Mouse (Mus musculus): Measurements from ENCODE around the gene Yipf2. TPM values are rescaled to one million over a fixed set of nuclear protein-coding genes. Genes with fewer than 3 reads are reported as not detected.

Gene Yipf2
- polyA plus RNA-seq, 1 experiment from 2014 or later = 11.8 TPM

DNA sequence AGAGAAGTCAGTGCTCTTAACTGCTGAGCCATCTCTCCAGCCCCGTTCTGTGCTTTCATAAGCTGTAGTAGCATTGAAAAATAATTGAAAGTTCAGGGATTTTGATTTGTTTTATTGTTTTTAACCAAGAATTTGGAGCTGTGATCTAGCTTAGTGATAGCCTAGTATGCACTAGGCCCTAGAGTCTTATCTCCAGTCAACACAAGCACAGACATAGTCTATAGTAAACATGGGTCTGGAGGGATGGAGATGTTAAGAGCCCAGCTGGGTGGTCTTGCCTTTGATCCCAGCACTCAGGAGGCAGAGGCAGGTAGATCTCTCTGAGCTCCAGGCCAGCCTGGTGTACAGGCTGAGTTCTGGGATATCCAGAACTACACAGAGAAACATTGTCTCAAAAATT lies 30.0 kb upstream of the Yipf2 start:
- ATAC-seq (replicated peaks; ENCODE audit: insufficient number of reproducible peaks, low FRiP score, low TSS enrichment) = no peak
- H3K9me3 ChIP-seq (replicated peaks; ENCODE audit: control insufficient read depth, low read length) = no peaks in the 10 kb centered on the region
- no peak overlapping the region for H3K9ac ChIP-seq (ENCODE audit: low read depth, low read length)
- no peak overlapping the region for H3K4me2 ChIP-seq
- 89% methylated on average over 1 of the region's 1 CpGs for WGBS (ENCODE audit: insufficient replicate concordance)
- 0 out of 2 replicates have a peak, but pooled peaks cover 3% of the 10 kb centered on the region for H3K4me1 ChIP-seq (ENCODE audit: control insufficient read depth, insufficient read depth, low read length)
- no peak overlapping the region for H3K4me3 ChIP-seq (ENCODE audit: low read depth, low read length)
- H3K27ac ChIP-seq (ENCODE audit: low read depth, low read length) = no peak overlapping the region
- no peaks in the 10 kb centered on the region for H3K27me3 ChIP-seq (ENCODE audit: control insufficient read depth, insufficient read depth, low read length)
- H3K36me3 ChIP-seq (ENCODE audit: control insufficient read depth, insufficient read depth, low read length) = no peaks in the 10 kb centered on the region

DNA sequence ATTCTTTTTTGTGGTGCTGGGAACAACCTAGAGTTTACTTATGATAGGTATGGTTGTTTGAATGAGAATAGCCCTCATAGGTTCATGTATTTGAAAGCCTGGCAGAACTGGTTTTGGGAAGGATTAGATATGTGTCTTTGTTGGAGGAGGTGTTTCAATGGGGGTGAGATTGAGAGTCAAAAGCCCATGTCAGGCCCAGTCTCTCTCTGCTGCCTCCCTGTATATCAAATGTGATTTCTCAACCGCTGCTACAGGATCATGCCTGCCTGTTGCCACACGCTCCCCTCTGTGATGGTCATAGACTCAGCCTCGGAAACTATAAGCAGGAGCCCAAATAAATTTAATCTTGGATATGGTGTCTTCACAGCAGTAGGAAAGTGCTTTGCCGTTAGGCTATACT lies 27.6 kb upstream of the Yipf2 start:
- WGBS (ENCODE audit: insufficient replicate concordance) = 92% methylated on average over 4 of the region's 4 CpGs

DNA sequence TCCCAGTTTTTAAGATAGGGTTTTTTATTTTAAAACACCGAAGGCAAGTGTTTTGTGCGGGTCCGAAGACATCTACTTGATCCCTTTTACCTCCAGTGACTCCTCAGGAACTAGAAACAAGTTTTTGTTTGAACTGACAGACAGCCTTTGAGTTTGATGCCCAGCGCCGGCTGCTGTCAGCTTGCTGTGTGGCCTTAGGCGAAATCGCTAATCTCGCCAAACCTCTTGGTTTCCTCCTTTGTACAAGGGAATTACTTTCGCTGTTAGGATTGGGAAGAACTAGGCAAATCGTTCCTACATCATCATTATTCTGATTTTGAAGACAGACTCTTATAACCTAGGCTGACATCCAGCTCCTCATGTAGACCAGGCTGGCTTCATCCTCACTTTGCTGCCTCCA lies 24.4 kb upstream of the Yipf2 start:
- WGBS (ENCODE audit: insufficient replicate concordance) = 11% methylated on average over 10 of the region's 10 CpGs
- peak overlapping the region; percentile 97 for H3K27ac ChIP-seq (ENCODE audit: low read depth, low read length)
- no peaks in the 10 kb centered on the region for H3K9me3 ChIP-seq (replicated peaks; ENCODE audit: control insufficient read depth, low read length)
- peak overlapping the region; percentile 86 for H3K4me2 ChIP-seq
- no peak for ATAC-seq (replicated peaks; ENCODE audit: insufficient number of reproducible peaks, low FRiP score, low TSS enrichment)
- no peaks in the 10 kb centered on the region for H3K36me3 ChIP-seq (ENCODE audit: control insufficient read depth, insufficient read depth, low read length)
- H3K27me3 ChIP-seq (ENCODE audit: control insufficient read depth, insufficient read depth, low read length) = no peaks in the 10 kb centered on the region
- H3K9ac ChIP-seq (ENCODE audit: low read depth, low read length) = peak overlapping the region; percentile 90
- H3K4me3 ChIP-seq (ENCODE audit: low read depth, low read length) = peak overlapping the region; percentile 72
- H3K4me1 ChIP-seq (ENCODE audit: control insufficient read depth, insufficient read depth, low read length) = peaks cover 8% of the 10 kb centered on the region; the same call in 1 of the 2 replicates

More for the DNA sequence above, 27.6 kb upstream of the Yipf2 start:
- Histone ChIP-seq H3K4me1 (ENCODE audit: control insufficient read depth, insufficient read depth, low read length) (peaks cover 8% of the 10 kb centered on the region; the same call in 1 of the 2 replicates), H3K9me3 (replicated peaks; ENCODE audit: control insufficient read depth, low read length) (no peaks in the 10 kb centered on the region), H3K4me3 (ENCODE audit: low read depth, low read length) (no peak overlapping the region), H3K27ac (ENCODE audit: low read depth, low read length) (no peak overlapping the region), H3K9ac (ENCODE audit: low read depth, low read length) (no peak overlapping the region), H3K4me2 (no peak overlapping the region), H3K36me3 (ENCODE audit: control insufficient read depth, insufficient read depth, low read length) (no peaks in the 10 kb centered on the region), H3K27me3 (ENCODE audit: control insufficient read depth, insufficient read depth, low read length) (no peaks in the 10 kb centered on the region)
- ATAC-seq (replicated peaks; ENCODE audit: insufficient number of reproducible peaks, low FRiP score, low TSS enrichment) = no peak

GRCm38 (mm10) chr9:21616232-21616781 lies 23.7 kb upstream of the Yipf2 start:
- Histone ChIP-seq H3K4me2 (peak overlapping the region; percentile 86), H3K27me3 (ENCODE audit: control insufficient read depth, insufficient read depth, low read length) (no peaks in the 10 kb centered on the region), H3K4me3 (ENCODE audit: low read depth, low read length) (peak overlapping the region; percentile 72), H3K4me1 (ENCODE audit: control insufficient read depth, insufficient read depth, low read length) (peaks cover 8% of the 10 kb centered on the region; the same call in 1 of the 2 replicates), H3K36me3 (ENCODE audit: control insufficient read depth, insufficient read depth, low read length) (no peaks in the 10 kb centered on the region), H3K27ac (ENCODE audit: low read depth, low read length) (peak overlapping the region; percentile 97), H3K9ac (ENCODE audit: low read depth, low read length) (peak overlapping the region; percentile 90), H3K9me3 (replicated peaks; ENCODE audit: control insufficient read depth, low read length) (no peaks in the 10 kb centered on the region)
- ATAC-seq (replicated peaks; ENCODE audit: insufficient number of reproducible peaks, low FRiP score, low TSS enrichment) = peak; percentile 84
- under 1% methylated on average over 56 of the region's 57 CpGs for WGBS (ENCODE audit: insufficient replicate concordance)

DNA sequence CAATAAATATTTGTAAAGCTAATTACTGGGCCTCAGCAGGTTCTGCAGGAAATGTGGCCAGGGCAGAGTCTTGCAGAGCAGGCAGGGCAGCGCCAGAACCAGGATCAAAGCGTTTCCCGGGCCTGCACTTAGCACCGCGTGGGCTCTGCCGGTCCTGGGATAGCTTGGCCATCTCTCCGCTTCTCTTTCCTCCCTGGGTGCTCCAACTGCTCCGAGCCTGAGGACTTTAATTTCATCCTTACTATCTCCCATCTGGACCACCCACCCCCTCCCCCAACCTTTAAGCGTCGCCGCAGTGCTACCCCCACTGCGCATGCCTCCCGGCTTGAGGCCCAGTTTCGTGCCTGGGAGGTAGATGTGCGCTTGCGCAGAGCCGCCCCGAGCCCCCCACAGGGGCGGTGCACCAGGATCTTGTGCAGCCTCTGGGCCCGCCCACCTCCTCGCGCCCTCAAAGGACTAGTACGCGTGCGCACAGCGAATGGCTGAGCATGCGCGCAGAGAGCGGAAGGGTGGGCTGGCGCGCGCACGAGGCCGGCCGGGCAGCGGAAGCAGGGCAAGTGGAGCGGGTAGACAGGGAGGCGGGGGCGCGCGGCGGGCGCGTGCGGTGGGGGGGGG lies 23.1 kb upstream of the Yipf2 start, which contains the start of gene Smarca4:
Smarca4 (plus strand) TSS at position 553 of the 615 bp plus-strand sequence.
- peak within 1 kb of the TSS; percentile 86 for H3K4me2 ChIP-seq
- ATAC-seq (replicated peaks; ENCODE audit: insufficient number of reproducible peaks, low FRiP score, low TSS enrichment) = peak; percentile 96
- no peaks in the 10 kb centered on the region for H3K27me3 ChIP-seq (ENCODE audit: control insufficient read depth, insufficient read depth, low read length)
- H3K9me3 ChIP-seq (replicated peaks; ENCODE audit: control insufficient read depth, low read length) = no peaks in the 10 kb centered on the region
- peaks cover 8% of the 10 kb centered on the region; the same call in 1 of the 2 replicates for H3K4me1 ChIP-seq (ENCODE audit: control insufficient read depth, insufficient read depth, low read length)
- no peaks in the 10 kb centered on the region for H3K36me3 ChIP-seq (ENCODE audit: control insufficient read depth, insufficient read depth, low read length)
- H3K9ac ChIP-seq (ENCODE audit: low read depth, low read length) = peak within 1 kb of the TSS; percentile 90
- WGBS (ENCODE audit: insufficient replicate concordance) = 2% methylated on average over 45 of the region's 45 CpGs
- H3K4me3 ChIP-seq (ENCODE audit: low read depth, low read length) = peak within 1 kb of the TSS; percentile 72
- peak within 1 kb of the TSS; percentile 97 for H3K27ac ChIP-seq (ENCODE audit: low read depth, low read length)

DNA sequence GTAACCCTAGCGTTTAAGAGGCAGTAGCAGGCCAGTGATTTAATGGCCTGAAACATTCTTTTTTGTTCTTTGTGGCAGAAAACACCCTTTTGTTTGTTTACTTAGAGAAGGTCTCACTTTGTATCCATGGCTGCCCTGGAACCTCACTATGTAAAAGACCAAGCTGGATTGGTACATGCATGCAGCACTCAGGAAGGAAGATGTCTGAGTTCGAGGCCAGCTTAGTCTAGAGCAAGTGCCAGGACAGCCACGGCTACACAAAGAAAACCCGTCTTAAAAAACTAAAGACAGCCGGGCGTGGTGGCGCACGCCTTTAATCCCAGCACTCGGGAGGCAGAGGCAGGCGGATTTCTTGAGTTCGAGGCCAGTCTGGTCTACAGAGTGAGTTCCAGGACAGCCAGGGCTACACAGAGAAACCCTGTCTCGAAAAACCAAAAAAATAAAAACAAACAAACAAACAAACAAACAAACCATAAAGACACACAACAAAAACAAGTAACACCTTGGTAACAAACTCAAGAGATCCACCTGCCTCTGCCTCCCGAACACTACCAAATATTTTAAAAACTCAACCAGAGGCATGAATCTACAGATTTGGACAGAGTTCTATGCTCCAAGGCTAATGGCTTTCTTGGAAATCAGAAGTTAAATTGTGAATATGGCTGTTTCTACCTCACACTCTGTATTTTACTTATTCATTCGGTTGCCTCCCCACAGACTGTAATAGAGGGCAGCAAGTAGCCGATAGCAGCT lies 22.4 kb upstream of the Yipf2 start:
- Histone ChIP-seq H3K9ac (ENCODE audit: low read depth, low read length) (peak overlapping the region; percentile 85), H3K4me1 (ENCODE audit: control insufficient read depth, insufficient read depth, low read length) (peaks cover 8% of the 10 kb centered on the region; the same call in 1 of the 2 replicates), H3K27ac (ENCODE audit: low read depth, low read length) (peak overlapping the region; percentile 97), H3K36me3 (ENCODE audit: control insufficient read depth, insufficient read depth, low read length) (no peaks in the 10 kb centered on the region), H3K4me3 (ENCODE audit: low read depth, low read length) (peak overlapping the region; percentile 72), H3K4me2 (peak overlapping the region; percentile 86), H3K9me3 (replicated peaks; ENCODE audit: control insufficient read depth, low read length) (no peaks in the 10 kb centered on the region), H3K27me3 (ENCODE audit: control insufficient read depth, insufficient read depth, low read length) (no peaks in the 10 kb centered on the region)
- ATAC-seq (replicated peaks; ENCODE audit: insufficient number of reproducible peaks, low FRiP score, low TSS enrichment) = no peak
- WGBS (ENCODE audit: insufficient replicate concordance) = 75% methylated on average over 15 of the region's 15 CpGs

DNA sequence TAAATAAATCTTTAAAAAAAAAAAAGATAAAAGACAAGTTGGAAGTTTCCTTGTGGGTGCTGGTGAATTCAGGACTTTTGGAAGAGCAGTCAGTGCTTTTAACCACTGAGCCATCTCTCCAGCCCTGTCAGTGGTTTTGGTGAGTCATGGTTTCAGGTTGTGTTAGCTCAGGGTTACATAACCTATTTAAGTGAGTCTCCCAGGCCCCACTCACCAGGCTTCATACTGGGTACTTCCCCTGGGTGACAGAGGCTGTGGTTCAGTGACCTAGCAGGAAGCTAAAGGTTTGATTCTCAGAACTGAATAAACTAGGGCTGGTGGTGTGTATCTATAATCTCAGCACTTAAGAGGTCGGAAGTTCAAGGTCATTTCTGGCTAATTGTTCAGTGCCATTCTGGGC lies 17.2 kb upstream of the Yipf2 start:
- ATAC-seq (replicated peaks; ENCODE audit: insufficient number of reproducible peaks, low FRiP score, low TSS enrichment) = no peak
- no peak overlapping the region for H3K27ac ChIP-seq (ENCODE audit: low read depth, low read length)
- WGBS (ENCODE audit: insufficient replicate concordance) = 88% methylated on average over 1 of the region's 1 CpGs

GRCm38 (mm10) chr9:21606648-21607047 lies 14.0 kb upstream of the Yipf2 start:
- no peaks in the 10 kb centered on the region for H3K36me3 ChIP-seq (ENCODE audit: control insufficient read depth, insufficient read depth, low read length)
- no peak overlapping the region for H3K4me3 ChIP-seq (ENCODE audit: low read depth, low read length)
- ATAC-seq (replicated peaks; ENCODE audit: insufficient number of reproducible peaks, low FRiP score, low TSS enrichment) = no peak
- no peak overlapping the region for H3K9ac ChIP-seq (ENCODE audit: low read depth, low read length)
- H3K4me1 ChIP-seq (ENCODE audit: control insufficient read depth, insufficient read depth, low read length) = no peaks in the 10 kb centered on the region
- H3K9me3 ChIP-seq (replicated peaks; ENCODE audit: control insufficient read depth, low read length) = no peaks in the 10 kb centered on the region
- H3K4me2 ChIP-seq = no peak overlapping the region
- H3K27me3 ChIP-seq (ENCODE audit: control insufficient read depth, insufficient read depth, low read length) = no peaks in the 10 kb centered on the region
- WGBS (ENCODE audit: insufficient replicate concordance) = 83% methylated on average over 1 of the region's 1 CpGs
- no peak overlapping the region for H3K27ac ChIP-seq (ENCODE audit: low read depth, low read length)

More for the DNA sequence above, 17.2 kb upstream of the Yipf2 start:
- Histone ChIP-seq H3K4me1 (ENCODE audit: control insufficient read depth, insufficient read depth, low read length) (no peaks in the 10 kb centered on the region), H3K9me3 (replicated peaks; ENCODE audit: control insufficient read depth, low read length) (no peaks in the 10 kb centered on the region), H3K4me3 (ENCODE audit: low read depth, low read length) (no peak overlapping the region), H3K36me3 (ENCODE audit: control insufficient read depth, insufficient read depth, low read length) (no peaks in the 10 kb centered on the region), H3K27me3 (ENCODE audit: control insufficient read depth, insufficient read depth, low read length) (no peaks in the 10 kb centered on the region), H3K4me2 (no peak overlapping the region), H3K9ac (ENCODE audit: low read depth, low read length) (no peak overlapping the region)
